Mouse (Mus musculus): ENCODE results near the gene Cox10.

Cox10 gene

DNA sequence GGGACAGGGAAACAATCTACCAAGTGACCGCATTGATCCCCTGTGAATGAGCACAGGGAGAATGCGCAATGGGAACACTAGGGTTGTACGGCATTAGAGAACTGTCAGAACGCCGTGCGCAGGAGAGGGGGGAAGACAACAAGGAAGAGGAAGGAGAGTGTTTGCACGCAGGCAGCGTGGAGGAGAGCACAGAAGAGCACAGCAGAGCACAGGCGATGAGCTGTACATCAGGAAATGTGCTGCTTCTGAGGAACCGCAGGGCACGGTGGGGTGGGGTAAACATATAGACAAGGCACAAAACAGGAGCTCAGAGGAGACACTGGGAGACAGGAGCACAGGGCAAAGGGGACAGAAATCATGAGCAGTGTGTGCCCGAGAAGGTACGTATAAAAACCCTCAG is 31.8 kb downstream of the Cox10 start:
- DNase-seq (ENCODE audit: low read depth in 2 of 2, low spot score in 2 of 2): peak in 1 of 2 experiments; percentile 23

DNA sequence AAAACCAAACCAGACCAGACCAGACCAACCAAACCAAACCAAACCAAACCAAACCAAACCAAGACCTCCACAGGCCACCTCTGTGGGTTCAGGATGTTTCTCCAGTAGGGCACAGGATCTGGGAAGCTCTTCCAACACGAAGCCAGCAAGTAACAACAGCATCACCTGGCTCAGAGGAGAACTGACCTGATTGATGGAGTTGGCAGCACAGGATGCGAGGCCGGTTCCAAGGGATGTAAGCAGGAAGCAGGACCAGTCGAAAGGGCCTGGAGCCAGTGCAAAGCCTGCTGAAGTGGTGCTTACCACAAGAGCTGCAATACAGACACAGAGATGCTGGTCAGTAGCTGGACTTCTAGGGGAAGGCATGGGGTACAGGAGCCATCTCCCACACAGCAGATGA is 34.2 kb downstream of the Cox10 start:
- DNase-seq (ENCODE audit: low read depth in 2 of 2, low spot score in 2 of 2): no peak

DNA sequence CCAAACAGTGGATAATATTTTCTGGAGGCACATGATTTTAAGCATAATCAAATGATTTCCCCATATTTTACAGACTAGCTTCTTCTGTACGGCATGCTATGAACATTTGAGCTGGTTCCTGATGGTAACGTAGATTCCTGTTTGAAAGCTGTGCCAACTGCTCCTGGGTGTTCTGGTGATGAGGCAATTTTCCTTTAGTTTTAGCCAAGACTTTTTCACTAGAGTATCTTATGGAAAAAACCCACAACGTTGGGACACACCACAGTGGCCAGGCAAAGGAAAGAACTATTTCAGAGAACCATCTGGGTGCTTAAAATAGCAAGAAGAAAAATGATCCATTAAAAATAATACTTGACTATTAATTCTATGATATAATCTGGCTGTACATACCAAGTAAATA is 35.2 kb downstream of the Cox10 start:
- no peak for DNase-seq (ENCODE audit: low read depth in 2 of 2, low spot score in 2 of 2)

DNA sequence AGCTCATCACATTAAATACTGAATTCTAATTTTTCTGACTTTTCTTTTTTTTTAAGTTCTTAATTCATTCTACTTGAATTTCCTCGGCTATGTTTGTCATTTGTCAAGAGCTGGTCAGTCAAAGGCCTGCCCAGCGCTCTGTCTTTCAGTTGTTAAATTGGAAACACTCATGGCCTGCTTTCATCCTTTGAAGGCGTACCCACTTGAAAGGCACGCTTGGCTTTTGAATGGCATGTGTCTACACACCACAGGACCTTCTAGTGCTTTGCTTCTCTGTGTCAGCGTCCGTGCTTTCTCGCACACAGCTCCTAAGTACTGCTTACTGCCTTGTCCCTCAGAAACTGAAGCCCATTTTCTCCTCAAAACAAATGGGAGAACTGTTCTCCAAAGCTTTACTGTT is 38.0 kb downstream of the Cox10 start:
- no peak for DNase-seq (ENCODE audit: low read depth in 2 of 2, low spot score in 2 of 2)

DNA sequence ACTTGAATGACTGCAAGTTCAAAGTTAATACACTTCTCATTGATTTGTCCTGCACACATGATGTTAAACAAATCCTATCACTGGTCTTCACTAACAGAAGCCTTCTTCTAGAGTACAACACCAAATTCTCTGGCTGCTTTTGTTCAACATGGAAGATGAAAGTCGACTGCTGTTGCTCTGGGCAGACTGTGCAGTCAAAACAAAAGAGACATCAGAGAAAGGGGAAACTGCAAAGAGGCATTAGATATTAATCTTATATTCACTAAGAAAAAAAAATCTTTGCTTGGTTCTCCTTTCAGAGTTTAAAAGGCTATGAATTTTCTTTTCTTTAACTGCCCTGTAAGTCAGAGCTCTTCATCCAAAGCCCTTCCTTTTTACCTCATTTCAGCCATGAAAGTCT is 39.7 kb downstream of the Cox10 start:
- no peak for DNase-seq (ENCODE audit: low read depth in 2 of 2, low spot score in 2 of 2)

DNA sequence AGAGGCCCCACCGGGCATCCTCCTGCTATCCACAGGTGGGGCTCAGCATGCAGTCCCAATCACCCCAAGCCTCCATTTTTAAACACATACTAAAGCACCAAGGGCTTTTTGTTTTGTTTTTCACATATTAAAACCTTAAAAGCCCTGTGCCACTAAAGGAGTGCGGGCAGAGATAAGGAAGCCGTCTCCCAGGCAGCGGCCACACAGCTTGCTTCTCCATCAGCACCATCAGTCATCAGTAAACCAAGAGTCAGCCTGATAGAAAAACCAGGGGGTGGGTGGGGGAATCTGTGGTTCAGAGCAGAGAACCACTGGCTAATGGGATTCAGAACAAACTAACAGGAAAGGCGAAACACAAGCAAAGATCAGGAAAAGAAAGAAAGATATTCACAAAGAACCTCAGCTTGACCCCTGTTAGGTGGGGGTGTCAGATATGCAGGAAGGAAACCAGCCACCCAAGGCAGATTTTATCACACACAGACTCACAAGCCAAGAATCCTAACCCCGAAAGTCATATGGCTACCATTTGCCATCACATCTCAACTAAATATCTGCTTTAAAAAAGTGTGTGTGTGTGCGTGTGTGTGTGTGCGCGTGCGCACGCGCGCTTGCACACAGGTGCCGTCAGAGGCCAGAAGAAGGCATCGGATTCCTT is 41.7 kb downstream of the Cox10 start:
- no peak for DNase-seq (ENCODE audit: low read depth in 2 of 2, low spot score in 2 of 2)

DNA sequence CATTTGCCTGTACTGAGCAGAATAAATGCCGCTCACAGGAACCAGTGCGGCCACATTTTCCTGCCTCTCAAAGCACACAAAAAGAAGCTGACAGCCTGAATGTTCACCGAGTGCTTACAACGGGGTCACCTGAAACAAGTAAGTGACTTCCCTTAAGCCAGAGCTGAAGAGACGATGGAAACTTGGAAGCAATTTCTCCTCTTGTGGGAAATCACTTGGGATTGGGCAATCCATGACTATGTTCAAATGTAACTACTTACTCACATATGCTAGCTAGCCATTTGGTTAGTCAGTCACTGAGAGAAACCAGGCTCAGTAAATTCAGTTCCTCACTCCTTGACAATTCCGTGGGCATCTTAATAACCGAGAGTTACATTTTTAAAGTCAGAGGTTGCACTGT is 43.0 kb downstream of the Cox10 start:
- no peak for DNase-seq (ENCODE audit: low read depth in 2 of 2, low spot score in 2 of 2)

DNA sequence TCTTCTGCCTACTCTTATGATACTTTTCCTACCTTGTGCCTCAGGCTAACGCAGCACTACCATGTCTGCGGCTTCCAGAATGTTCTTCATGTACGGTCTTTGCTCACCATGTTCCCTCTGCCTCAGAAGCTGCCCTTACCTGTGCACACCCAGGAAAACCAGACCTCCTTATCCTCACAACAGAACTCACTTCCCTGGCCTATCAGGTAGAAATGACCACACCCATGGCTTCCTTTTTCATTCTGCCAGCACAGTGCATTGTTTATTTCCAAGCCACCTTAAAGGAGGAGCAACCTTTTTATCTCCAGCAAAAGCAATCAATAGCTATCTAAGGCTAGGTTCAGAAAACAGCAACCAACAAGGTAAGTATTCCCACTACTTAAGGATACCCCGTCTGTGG is 43.6 kb downstream of the Cox10 start:
- no peak for DNase-seq (ENCODE audit: low read depth in 2 of 2, low spot score in 2 of 2)

DNA sequence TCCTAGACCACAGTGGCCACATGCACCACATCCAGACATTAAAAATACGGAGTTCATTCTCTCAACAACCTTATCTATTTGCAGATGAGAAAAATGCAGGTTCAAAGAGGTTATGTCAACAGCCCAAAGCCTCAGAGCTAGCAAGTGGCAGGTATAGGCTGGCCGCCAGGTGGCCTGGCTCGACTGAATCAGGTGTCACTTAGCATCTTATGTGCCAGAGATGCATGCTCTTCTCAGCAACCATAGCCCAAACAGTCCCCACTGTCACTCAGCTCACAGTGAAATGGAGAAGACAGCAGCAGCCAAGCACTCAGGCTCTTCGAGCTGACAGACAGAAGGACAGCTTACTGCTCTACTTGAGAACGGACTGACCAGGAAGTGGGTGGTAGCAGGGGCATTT is 44.6 kb downstream of the Cox10 start:
- DNase-seq (ENCODE audit: low read depth in 2 of 2, low spot score in 2 of 2): no peak

DNA sequence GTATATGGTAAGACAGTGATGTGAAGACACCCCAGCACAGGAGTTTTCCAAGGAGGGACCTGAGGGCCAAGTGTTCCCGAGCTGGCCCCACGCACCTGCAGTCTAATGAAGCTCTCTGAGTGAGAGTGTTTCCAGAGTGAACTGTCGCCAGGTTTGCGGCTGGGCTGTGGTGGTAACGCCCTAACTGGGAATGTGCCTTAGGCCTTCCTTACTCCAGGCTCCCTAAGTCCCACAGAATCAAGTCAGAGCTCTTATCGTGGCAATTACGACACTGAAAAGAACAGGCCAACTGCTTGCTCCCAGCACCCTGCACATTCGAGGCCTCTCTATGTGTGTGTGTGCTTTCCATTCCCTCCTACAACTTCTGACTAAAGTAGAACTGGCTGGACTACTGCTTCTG is 51.8 kb downstream of the Cox10 start:
- DNase-seq (ENCODE audit: low read depth in 2 of 2, low spot score in 2 of 2): no peak

DNA sequence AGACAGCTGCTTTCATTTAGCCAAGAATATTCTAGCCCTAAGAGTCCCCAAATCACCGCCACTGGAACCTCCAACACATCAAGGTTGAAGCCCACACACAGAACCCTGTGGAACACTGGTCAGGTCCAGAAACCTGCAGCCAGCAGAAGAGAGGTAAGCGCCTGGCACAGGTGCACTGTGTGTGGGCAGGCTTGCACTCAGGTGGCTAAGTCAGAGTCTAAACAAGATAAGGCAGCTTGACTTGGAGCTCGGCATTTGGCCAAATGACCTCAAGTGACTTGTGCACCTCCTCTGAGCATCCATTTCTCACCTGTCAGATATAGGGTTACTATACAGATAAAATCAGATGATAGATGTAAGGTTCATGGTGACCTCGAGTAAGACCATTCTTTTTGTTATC is 53.4 kb downstream of the Cox10 start:
- no peak for DNase-seq (ENCODE audit: low read depth in 2 of 2, low spot score in 2 of 2)

DNA sequence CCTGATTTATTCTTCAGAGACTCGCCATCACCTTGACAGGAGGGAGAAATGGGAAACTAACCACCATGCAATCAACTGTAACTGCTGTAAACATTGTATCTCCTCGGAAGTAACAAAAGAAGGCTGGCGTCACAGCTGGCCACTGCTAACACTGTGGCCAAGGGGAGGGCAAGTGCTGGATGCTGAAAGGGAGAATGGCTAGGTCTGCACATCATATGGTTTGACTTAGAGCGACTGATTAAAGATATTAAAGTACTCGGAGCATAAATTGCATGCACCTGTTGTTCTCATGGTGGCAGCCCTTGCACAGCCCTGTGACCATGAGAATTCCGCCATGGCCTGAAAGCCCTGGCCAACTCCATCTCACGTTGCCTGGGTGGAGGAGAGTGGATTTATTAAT is 54.7 kb downstream of the Cox10 start:
- DNase-seq (ENCODE audit: low read depth in 2 of 2, low spot score in 2 of 2): no peak

DNA sequence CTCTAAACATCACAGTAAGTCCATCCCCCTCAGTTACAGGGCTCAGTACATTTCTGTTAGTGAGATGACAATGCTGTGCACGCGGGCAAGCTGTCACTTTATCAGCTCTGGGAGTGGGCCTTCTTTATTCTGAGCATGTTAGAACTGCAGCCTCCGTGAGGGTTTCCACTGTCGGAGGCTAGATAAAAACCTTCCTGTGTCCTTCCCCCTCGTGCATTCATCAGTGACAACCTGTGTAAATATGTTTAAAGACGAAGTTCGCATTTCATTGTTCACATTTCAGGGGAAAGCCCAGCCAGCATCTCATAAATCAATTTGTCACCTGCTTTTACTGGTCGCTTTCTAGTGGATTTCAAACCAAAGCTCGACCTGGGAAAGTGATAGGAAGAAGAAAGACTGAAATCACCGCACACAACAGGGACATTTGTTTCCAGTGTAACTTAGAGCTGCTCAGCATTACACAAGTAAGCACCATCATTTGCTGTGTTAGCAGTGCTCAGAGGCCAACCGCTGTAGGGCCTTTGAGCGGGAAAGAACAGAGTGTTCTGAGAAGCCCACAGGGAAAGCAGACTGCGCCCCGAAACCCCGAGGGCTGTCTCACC is 55.8 kb downstream of the Cox10 start:
- DNase-seq (ENCODE audit: low read depth in 2 of 2, low spot score in 2 of 2): no peak

DNA sequence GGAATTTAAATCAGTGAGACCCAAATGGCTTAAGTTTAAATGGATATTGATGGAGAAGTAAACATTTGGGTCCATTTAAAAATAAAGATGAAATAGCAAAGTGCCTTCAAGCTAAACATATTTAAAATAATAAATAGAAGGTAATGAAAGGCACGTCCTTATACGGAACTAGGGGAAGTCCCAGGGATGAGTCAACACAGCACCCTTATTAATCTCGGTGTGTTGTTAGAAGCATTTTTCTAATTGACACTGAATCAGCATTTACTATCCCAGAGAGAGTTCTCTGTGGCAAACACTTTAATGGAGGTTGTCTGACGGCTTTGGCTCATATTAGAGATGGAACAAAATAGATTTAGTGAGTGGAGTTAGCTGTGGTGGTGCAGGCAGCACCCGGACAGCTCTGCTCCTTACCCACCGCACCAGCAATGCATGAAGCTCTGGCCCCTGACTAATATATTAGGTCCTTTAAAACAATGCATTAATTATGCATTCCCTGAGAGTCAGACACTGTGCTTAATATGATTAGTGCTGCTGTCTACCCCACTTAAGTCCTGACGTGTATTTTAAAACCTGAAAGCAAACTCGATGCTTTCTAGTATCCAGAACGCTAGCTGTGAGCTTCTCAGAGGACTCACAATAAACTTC is 56.7 kb downstream of the Cox10 start:
- DNase-seq (ENCODE audit: low read depth in 2 of 2, low spot score in 2 of 2): no peak

DNA sequence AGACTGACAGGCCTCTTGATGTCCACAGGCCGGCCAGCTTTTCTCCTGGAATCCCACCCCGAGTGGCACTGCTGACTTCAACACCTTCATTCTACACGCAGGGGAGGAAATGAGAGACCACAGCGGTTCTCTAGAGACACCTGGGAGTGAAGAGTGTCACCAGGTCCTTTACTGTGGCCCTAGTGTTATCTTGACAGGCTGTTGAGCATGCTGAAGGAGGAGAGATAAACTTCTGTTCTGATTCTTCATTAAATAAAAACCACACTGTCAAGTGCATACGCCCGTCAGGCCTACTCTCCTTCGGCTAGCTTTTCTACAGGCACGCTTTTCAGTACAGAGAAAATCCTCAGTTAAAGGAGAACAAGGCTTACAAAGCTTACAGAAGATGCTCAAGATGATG is 60.0 kb downstream of the Cox10 start:
- peak in 1 of 2 experiments; percentile 13 for DNase-seq (ENCODE audit: low read depth in 2 of 2, low spot score in 2 of 2)

DNA sequence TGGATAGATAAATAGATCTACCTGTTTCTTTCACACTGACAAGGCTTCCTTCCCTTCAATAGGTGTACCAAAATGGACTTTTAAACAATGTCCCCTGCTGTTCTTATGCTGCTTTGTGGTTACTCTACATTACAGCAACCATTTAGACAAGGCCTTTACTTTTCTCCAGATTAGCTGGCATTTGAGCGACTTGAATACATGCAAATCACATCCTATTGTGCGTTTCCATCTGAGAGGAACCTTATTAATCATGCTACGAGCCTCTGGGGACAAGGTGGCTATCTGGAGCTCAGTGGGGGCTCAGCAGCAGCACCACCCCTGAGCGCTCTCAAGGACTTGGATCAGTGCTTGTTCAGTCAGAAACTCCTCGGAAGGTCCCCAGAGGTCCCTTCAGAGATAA is 61.1 kb downstream of the Cox10 start:
- no peak for DNase-seq (ENCODE audit: low read depth in 2 of 2, low spot score in 2 of 2)

DNA sequence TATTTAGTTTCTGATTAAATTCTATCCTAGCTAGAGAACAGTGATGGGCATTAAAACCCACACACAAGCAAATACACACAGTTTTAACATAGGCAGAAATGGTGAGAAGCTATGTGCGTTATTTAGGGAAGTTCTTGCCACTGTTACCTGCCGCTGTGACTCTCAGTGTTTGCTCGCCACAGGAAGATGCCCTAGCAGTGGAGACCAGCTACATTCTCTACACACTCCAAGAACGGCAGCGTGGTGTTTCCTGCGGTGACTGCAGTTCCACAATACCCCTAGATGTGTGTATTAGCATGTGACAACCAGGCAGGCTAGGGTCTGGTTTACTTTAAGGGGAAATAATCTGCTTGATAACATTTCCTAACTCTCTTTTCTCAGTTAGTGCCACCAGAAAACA is 64.0 kb downstream of the Cox10 start:
- no peak for DNase-seq (ENCODE audit: low read depth in 2 of 2, low spot score in 2 of 2)

DNA sequence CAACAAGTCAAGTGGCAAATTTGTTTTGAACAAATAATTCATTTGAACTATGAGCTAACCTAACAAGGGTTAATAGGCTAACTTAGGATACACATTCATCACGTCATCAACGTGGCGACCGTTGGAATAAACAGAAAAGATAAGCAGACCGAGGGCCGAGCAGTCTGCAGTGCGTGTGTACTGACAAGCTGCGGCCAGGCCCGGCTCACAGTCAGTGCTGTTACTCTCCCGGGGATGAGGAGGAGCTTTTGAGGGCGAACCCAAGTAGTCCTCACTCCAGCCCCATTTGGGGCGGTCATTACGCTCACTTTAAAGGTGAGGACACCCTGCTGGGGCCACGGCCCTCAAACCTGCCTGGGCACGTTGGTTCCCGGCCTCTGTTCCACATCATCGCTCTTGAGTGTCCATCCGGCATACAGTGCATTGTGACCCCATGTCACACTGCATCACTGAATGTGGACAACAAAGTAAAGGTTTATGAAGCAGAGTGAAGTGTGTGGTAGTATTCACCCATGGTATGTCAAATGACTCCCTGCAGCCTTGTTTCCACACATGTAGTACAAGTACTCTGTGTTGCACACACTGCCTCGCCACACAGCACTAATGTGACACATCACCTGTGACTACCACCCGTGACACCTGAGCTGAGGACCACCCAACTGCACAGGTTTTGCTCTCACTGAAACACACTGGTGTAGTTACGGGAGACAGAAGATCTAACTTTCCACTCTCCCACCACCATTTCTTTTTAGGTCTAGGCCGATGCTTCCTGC is 68.4 kb downstream of the Cox10 start:
- no peak for DNase-seq (ENCODE audit: low read depth in 2 of 2, low spot score in 2 of 2)

DNA sequence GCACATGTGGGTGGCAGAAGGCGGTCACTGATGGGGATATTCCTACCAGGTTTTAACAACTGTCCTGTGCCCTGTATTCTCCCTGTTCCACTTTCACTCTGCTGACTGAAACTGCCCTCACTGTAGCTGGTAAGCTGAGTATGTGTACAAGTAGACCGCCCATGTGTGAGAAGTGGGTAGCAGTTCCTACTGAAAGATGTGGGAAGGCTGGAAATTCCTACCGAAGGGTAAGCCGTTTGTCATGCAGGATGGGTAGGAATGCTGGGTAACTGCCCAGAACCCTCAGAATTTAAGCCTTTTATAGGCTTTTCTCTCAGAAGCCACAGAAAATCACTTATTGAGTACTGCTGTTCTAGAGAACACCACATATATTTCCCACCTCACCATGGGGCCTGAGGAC is 75.1 kb downstream of the Cox10 start:
- no peak for DNase-seq (ENCODE audit: low read depth in 2 of 2, low spot score in 2 of 2)

DNA sequence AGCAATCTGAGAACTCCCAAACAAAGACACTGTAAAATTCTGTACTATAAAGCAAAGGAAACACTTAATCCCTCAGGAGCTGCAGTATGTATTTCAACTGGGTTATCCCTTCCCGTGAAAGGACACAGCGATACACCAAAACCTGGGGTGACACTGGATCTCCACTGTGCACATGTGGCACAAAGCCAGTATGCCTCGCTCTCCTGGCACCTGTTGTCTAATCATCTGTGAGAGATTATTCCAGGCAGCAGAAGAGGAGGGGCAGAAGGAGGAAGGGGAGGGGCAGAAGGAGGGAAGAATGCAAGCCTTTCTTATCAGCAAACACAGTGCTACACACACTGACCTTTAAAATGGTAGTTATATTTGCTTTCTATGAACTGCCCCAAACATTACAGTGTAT is 75.8 kb downstream of the Cox10 start:
- no peak for DNase-seq (ENCODE audit: low read depth in 2 of 2, low spot score in 2 of 2)

DNA sequence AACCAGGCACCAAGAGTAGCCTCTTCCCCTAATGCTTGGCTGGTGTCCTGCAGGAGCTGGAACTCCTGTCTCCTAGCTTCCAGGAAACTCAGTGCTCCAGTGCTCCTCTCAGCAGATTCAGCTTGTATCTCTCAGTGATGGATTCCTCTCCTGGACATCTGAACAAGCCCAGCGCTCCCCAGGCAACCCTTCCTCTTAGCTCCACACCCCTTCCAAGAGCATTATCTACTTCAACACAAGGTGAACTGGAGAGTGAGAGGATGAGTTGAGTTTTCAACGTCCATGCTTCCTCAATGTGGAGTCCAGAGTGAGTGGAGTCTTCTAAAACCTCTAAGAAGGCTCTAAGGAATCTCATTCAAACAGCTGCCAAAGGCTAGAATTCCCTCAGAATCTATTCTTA is 76.6 kb downstream of the Cox10 start:
- DNase-seq (ENCODE audit: low read depth in 2 of 2, low spot score in 2 of 2): no peak

DNA sequence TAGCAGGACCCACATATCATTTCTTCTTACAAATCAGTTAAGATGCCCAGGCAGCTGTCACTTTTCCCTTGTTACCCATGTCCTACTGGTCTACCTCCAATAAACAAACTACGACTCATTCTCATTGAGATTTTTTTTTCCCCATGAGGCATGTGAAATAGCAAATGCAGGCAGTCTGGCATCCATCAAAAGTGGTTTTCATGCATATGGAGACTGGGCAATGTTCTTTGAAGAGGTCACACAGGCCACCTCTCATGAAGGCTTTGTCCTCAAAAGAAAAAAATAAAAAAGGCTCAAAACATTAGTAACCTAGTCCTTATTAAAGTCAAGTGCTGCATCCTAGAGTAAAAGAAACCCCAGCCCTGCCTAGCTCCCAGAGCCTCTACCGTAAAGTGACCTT is 78.2 kb downstream of the Cox10 start:
- DNase-seq (ENCODE audit: low read depth in 2 of 2, low spot score in 2 of 2): no peak

Data from CD8-positive naive resting alpha-beta T cell, adult 2 months (primary cell).